Mouse (Mus musculus) brain, embryonic 14.5 days (tissue): ENCODE data around the gene Myof.

Source experiments
- CTCF ChIP-seq: fragments of 200-500 bp; IDR thresholded peaks from 2 replicates; pipeline ENCODE4 v1.5.1; 2012; ENCODE audit warnings: inconsistent platforms, mild to moderate bottlenecking, moderate library complexity, borderline replicate concordance; ENCODE audit not compliant: insufficient read depth, insufficient read length; ENCODE audit errors: extremely low read depth
- POLR2A ChIP-seq: fragments of 200-500 bp; IDR thresholded peaks from 2 replicates; pipeline ENCODE4 v1.6.1; 2012; ENCODE audit warnings: mild to moderate bottlenecking, inconsistent platforms, borderline replicate concordance; ENCODE audit not compliant: poor library complexity, insufficient read depth, insufficient read length, severe bottlenecking; ENCODE audit errors: extremely low read depth

GRCm38 (mm10) chr19:37959076-37959475, 84.3 kb downstream of the Myof start:
- no peak for TF ChIP-seq CTCF
- no peak for TF ChIP-seq POLR2A
